Mouse (Mus musculus) neural tube, embryonic 11.5 days (tissue): ENCODE measurements around the gene Fbxo48. TPM values are rescaled to one million over a fixed set of nuclear protein-coding genes. Genes with fewer than 3 reads are reported as not detected.

Experiments
- ATAC-seq: fragments of 200-750 bp; cut with Nextera tagmentation; 2 replicates; pipeline ENCODE4 v1.8.0; 2017; ENCODE audit warnings: moderate number of reproducible peaks, mild to moderate bottlenecking, moderate TSS enrichment, moderate library complexity; ENCODE audit not compliant: insufficient read depth, low FRiP score, low TSS enrichment
- DNase-seq: peaks from one replicate; pipeline ENCODE4 v3.0.0-alpha.2; 2015; ENCODE audit warnings: low spot score
- H3K27ac ChIP-seq: fragments of 300-500 bp; sonication (generic); 2 replicates; pipeline ENCODE4 v1.5.1; 2014; ENCODE audit warnings: low read depth, mild to moderate bottlenecking, low read length
- H3K27me3 ChIP-seq: fragments of 300-500 bp; sonication (generic); 2 replicates; pipeline ENCODE4 v1.6.1; 2014; ENCODE audit warnings: mild to moderate bottlenecking, low read length, mixed read lengths; ENCODE audit not compliant: control insufficient read depth, insufficient read depth
- H3K36me3 ChIP-seq: fragments of 300-500 bp; sonication (generic); 2 replicates; pipeline ENCODE4 v1.6.1; 2014; ENCODE audit warnings: mild to moderate bottlenecking, low read length, moderate library complexity, mixed read lengths; ENCODE audit not compliant: control insufficient read depth, insufficient read depth
- H3K4me1 ChIP-seq: fragments of 300-500 bp; sonication (generic); 2 replicates; pipeline ENCODE4 v1.6.1; 2014; ENCODE audit warnings: low read length, mixed read lengths; ENCODE audit not compliant: control insufficient read depth, insufficient read depth
- H3K4me2 ChIP-seq: fragments of 300-500 bp; sonication (generic); 2 replicates; pipeline ENCODE4 v1.6.1; 2014; ENCODE audit warnings: low read depth, mild to moderate bottlenecking, moderate library complexity
- H3K4me3 ChIP-seq: fragments of 300-500 bp; sonication (generic); 2 replicates; pipeline ENCODE4 v1.5.1; 2014; ENCODE audit warnings: low read depth, low read length
- H3K9ac ChIP-seq: fragments of 300-500 bp; sonication (generic); 2 replicates; pipeline ENCODE4 v1.6.1; 2014; ENCODE audit warnings: mild to moderate bottlenecking, low read length
- H3K9me3 ChIP-seq: fragments of 300-500 bp; sonication (generic); 2 replicates; pipeline ENCODE4 v1.6.1; 2016; ENCODE audit warnings: low read length; ENCODE audit not compliant: control insufficient read depth
- WGBS: fragments of 180-500 bp; shearing (Covaris S2); extraction: QIAGEN DNeasy Blood & Tissue Kit; methylation state at CpG from one replicate; pipeline ENCODE4 v1.1.7; 2014; 5-methylcytosine and 5-hydroxymethylcytosine counted together
- polyA plus RNA-seq: library from polyadenylated mRNA; unstranded; fragments of >200 nt; fragmentation: Nextera tagmentation; extraction: Ambion mirVana; gene quantifications from 2 replicates; pipeline ENCODE4 v1.2.1, GENCODE M21; 2014

Gene Fbxo48
- 1.4 and 1.6 TPM in 2 replicates for polyA plus RNA-seq

- H3K9ac ChIP-seq, result peak within 1 kb of the TSS; percentile 72
- 0 out of 2 replicates have a peak within 1 kb of the TSS, but pooled peaks have one; percentile 29 for H3K27ac ChIP-seq
- ATAC-seq (peak; percentile 99), DNase-seq (peak; percentile 97)
- under 1% methylated on average over 38 of the region's 38 CpGs for WGBS
- no peaks in the 10 kb centered on the region for H3K4me1 ChIP-seq
- peak within 1 kb of the TSS; percentile 77 for H3K4me2 ChIP-seq
- no peaks in the 10 kb centered on the region for H3K27me3 ChIP-seq
- peak within 1 kb of the TSS; percentile 64 for H3K4me3 ChIP-seq
- H3K9me3 ChIP-seq, result no peaks in the 10 kb centered on the region
- H3K36me3 ChIP-seq, result no peaks in the 10 kb centered on the region
Observed at GRCm38 (mm10) chr11:16950976-16951760, at the start of gene Fbxo48. Gene Fbxo48, plus strand, starts transcription at chr11:16951375.

- ATAC-seq (no peak), DNase-seq (peak; percentile 17)
- no peaks in the 10 kb centered on the region for H3K36me3 ChIP-seq
- no peaks in the 10 kb centered on the region for H3K9me3 ChIP-seq
- no peaks in the 10 kb centered on the region for H3K4me1 ChIP-seq
- H3K4me2 ChIP-seq, result no peak overlapping the region
- H3K27me3 ChIP-seq, result no peaks in the 10 kb centered on the region
- 80% methylated on average over 8 of the region's 8 CpGs for WGBS
- no peak overlapping the region for H3K27ac ChIP-seq
- H3K9ac ChIP-seq, result no peak overlapping the region
- H3K4me3 ChIP-seq, result no peak overlapping the region
Observed at GRCm38 (mm10) chr11:16904302-16905011, 46.7 kb upstream of the Fbxo48 start.

- H3K4me2 ChIP-seq, result no peak overlapping the region
- ATAC-seq (no peak), DNase-seq (no peak)
- H3K4me3 ChIP-seq, result no peak overlapping the region
- H3K4me1 ChIP-seq, result no peaks in the 10 kb centered on the region
- no peak overlapping the region for H3K9ac ChIP-seq
- no peak overlapping the region for H3K27ac ChIP-seq
- WGBS, result 69% methylated on average over 3 of the region's 3 CpGs
- no peaks in the 10 kb centered on the region for H3K9me3 ChIP-seq
- no peaks in the 10 kb centered on the region for H3K27me3 ChIP-seq
- H3K36me3 ChIP-seq, result no peaks in the 10 kb centered on the region
Observed at GRCm38 (mm10) chr11:16905012-16905332, 46.2 kb upstream of the Fbxo48 start.

- Histone ChIP-seq H3K4me1 (no peaks in the 10 kb centered on the region), H3K4me2 (no peak overlapping the region), H3K27me3 (no peaks in the 10 kb centered on the region), H3K36me3 (no peaks in the 10 kb centered on the region), H3K4me3 (no peak overlapping the region), H3K9me3 (no peaks in the 10 kb centered on the region), H3K9ac (no peak overlapping the region), H3K27ac (no peak overlapping the region)
- no peak for ATAC-seq
- 92% methylated on average over 2 of the region's 2 CpGs for WGBS
- no peak for DNase-seq
Observed at GRCm38 (mm10) chr11:16906530-16906929, 44.6 kb upstream of the Fbxo48 start.

- H3K9ac ChIP-seq, result no peak overlapping the region
- no peak for DNase-seq
- no peaks in the 10 kb centered on the region for H3K4me1 ChIP-seq
- no peak overlapping the region for H3K4me3 ChIP-seq
- H3K36me3 ChIP-seq, result no peaks in the 10 kb centered on the region
- 81% methylated on average over 1 of the region's 1 CpGs for WGBS
- H3K9me3 ChIP-seq, result no peaks in the 10 kb centered on the region
- H3K4me2 ChIP-seq, result no peak overlapping the region
- ATAC-seq, result no peak
- no peak overlapping the region for H3K27ac ChIP-seq
- no peaks in the 10 kb centered on the region for H3K27me3 ChIP-seq
Observed at GRCm38 (mm10) chr11:16907517-16908129, 43.6 kb upstream of the Fbxo48 start.

- Histone ChIP-seq H3K4me1 (no peaks in the 10 kb centered on the region), H3K9ac (no peak overlapping the region), H3K4me2 (no peak overlapping the region), H3K9me3 (no peaks in the 10 kb centered on the region), H3K27ac (no peak overlapping the region), H3K36me3 (no peaks in the 10 kb centered on the region), H3K27me3 (no peaks in the 10 kb centered on the region), H3K4me3 (no peak overlapping the region)
- WGBS, result 63% methylated on average over 3 of the region's 3 CpGs
- DNase-seq (no peak), ATAC-seq (no peak)
Observed at GRCm38 (mm10) chr11:16914756-16915155, 36.4 kb upstream of the Fbxo48 start.

GRCm38 (mm10) chr11:16915850-16916249, 35.3 kb upstream of the Fbxo48 start:
- ATAC-seq, result no peak
- Histone ChIP-seq H3K27ac (no peak overlapping the region), H3K4me2 (no peak overlapping the region), H3K4me3 (no peak overlapping the region), H3K4me1 (no peaks in the 10 kb centered on the region), H3K9ac (no peak overlapping the region), H3K27me3 (no peaks in the 10 kb centered on the region), H3K9me3 (no peaks in the 10 kb centered on the region), H3K36me3 (no peaks in the 10 kb centered on the region)
- WGBS, result 82% methylated on average over 5 of the region's 5 CpGs
- no peak for DNase-seq

- Histone ChIP-seq H3K9ac (no peak overlapping the region), H3K4me1 (no peaks in the 10 kb centered on the region), H3K4me2 (no peak overlapping the region), H3K4me3 (no peak overlapping the region), H3K36me3 (no peaks in the 10 kb centered on the region), H3K27ac (no peak overlapping the region), H3K9me3 (no peaks in the 10 kb centered on the region), H3K27me3 (no peaks in the 10 kb centered on the region)
- ATAC-seq, result no peak
- no peak for DNase-seq
- 99% methylated on average over 2 of the region's 2 CpGs for WGBS
Observed at GRCm38 (mm10) chr11:16917512-16917911, 33.7 kb upstream of the Fbxo48 start.
